Mouse (Mus musculus): ENCODE measurements at regions not wholly inside any gene's neighbourhood (a gene's known extent, or its start where the extent isn't known, plus 50 kb on each side); places are given as distances from the start of the nearest gene placed in this dataset.

- H3K79me2 ChIP-seq (replicated peaks; ENCODE audit: control insufficient read depth, extremely low read depth, insufficient read depth, poor library complexity, severe bottlenecking) = no peaks in the 10 kb centered on the region
- no peaks in the 10 kb centered on the region for H3K4me1 ChIP-seq (ENCODE audit: control insufficient read depth in 1 of 2, insufficient read depth in 2 of 2)
- no peak overlapping the region for H3K9ac ChIP-seq (ENCODE audit: insufficient read depth, low read depth)
- H3K4me3 ChIP-seq (replicated peaks in 1 of 3; ENCODE audit: low read depth in 2 of 3, low read length in 2 of 3, poor library complexity in 1 of 3) = no peak overlapping the region
- TF ChIP-seq MEF2A (IDR thresholded peaks at IDR 0.05; ENCODE audit: borderline replicate concordance, low read depth, low read length) (no peak), ZC3H11A (IDR thresholded peaks at IDR 0.05; ENCODE audit: low read depth, low read length) (no peak), TCF12 (IDR thresholded peaks at IDR 0.05; ENCODE audit: low read depth, low read length) (no peak), EP300 (IDR thresholded peaks at IDR 0.05; ENCODE audit: low read length) (no peak), CHD1 (IDR thresholded peaks at IDR 0.05; ENCODE audit: low read depth, low read length) (no peak), JUN (IDR thresholded peaks at IDR 0.05; ENCODE audit: insufficient read depth, low read depth, low read length) (no peak), MXI1 (IDR thresholded peaks at IDR 0.05; ENCODE audit: low read depth, low read length) (no peak), USF1 (IDR thresholded peaks at IDR 0.05; ENCODE audit: low read depth, low read length) (no peak), MYC (IDR thresholded peaks at IDR 0.05; ENCODE audit: low read depth, low read length) (no peak), GABPA (IDR thresholded peaks at IDR 0.05; ENCODE audit: insufficient replicate concordance, low read depth, low read length) (no peak), NELFE (IDR thresholded peaks at IDR 0.05; ENCODE audit: low read depth, low read length) (no peak), MAFK (IDR thresholded peaks at IDR 0.05; ENCODE audit: insufficient replicate concordance, low read length) (no peak), JUND (conservative IDR thresholded peaks at IDR 0.05; ENCODE audit: low read depth, low read length) (no peak), ZMIZ1 (IDR thresholded peaks at IDR 0.05; ENCODE audit: low read depth, low read length) (no peak), NRF1 (IDR thresholded peaks at IDR 0.05; ENCODE audit: low read depth, low read length) (no peak), E2F4 (IDR thresholded peaks at IDR 0.05; ENCODE audit: insufficient replicate concordance, low read depth, low read length) (no peak), CHD2 (IDR thresholded peaks at IDR 0.05; ENCODE audit: low read length) (no peak), KAT2A (IDR thresholded peaks at IDR 0.05; ENCODE audit: insufficient replicate concordance, low read length) (no peak), RCOR1 (conservative IDR thresholded peaks at IDR 0.05; ENCODE audit: low read depth, low read length) (no peak)
- DNase-seq (ENCODE audit: extremely low read depth) = no peak
- H3K27me3 ChIP-seq (replicated peaks) = no peaks in the 10 kb centered on the region
- no peak overlapping the region for H3K27ac ChIP-seq (ENCODE audit: insufficient read depth, low read depth)
- in situ Hi-C loops (cut with MboI; ENCODE audit: low pct_ligation_motif_present, low pct_unique_long_range_greater_than_20kb, low sequenced_read_pairs) = no loop called here
- H3K36me3 ChIP-seq (replicated peaks in 1 of 2; ENCODE audit: control insufficient read depth in 1 of 2, insufficient read depth in 1 of 2, low read length in 1 of 2) = no peaks in the 10 kb centered on the region
- dilution Hi-C loops (cut with MboI; ENCODE audit: extremely low pct_ligation_motif_present, extremely low pct_unique_long_range_greater_than_20kb, low sequenced_read_pairs) = no loop called here
- H3K9me3 ChIP-seq (replicated peaks; ENCODE audit: low read length) = peaks cover 2% of the 10 kb centered on the region
- no peak overlapping the region for H3K4me2 ChIP-seq (ENCODE audit: insufficient read depth, low read depth, poor library complexity, severe bottlenecking)
These were observed 148.3 kb downstream of the Sox9 start for GRCm38 (mm10) chr11:112930186-112930808.

- Histone ChIP-seq H3K4me2 (ENCODE audit: insufficient read depth, low read depth, poor library complexity, severe bottlenecking) (no peak overlapping the region), H3K4me1 (ENCODE audit: control insufficient read depth in 1 of 2, insufficient read depth in 2 of 2) (no peaks in the 10 kb centered on the region), H3K9ac (ENCODE audit: insufficient read depth, low read depth) (no peak overlapping the region), H3K36me3 (replicated peaks in 1 of 2; ENCODE audit: control insufficient read depth in 1 of 2, insufficient read depth in 1 of 2, low read length in 1 of 2) (no peaks in the 10 kb centered on the region), H3K9me3 (replicated peaks; ENCODE audit: low read length) (no peaks in the 10 kb centered on the region), H3K79me2 (replicated peaks; ENCODE audit: control insufficient read depth, extremely low read depth, insufficient read depth, poor library complexity, severe bottlenecking) (no peaks in the 10 kb centered on the region), H3K27me3 (replicated peaks) (no peaks in the 10 kb centered on the region), H3K27ac (ENCODE audit: insufficient read depth, low read depth) (no peak overlapping the region), H3K4me3 (replicated peaks in 1 of 3; ENCODE audit: low read depth in 2 of 3, low read length in 2 of 3, poor library complexity in 1 of 3) (no peak overlapping the region)
- no peak for DNase-seq (ENCODE audit: extremely low read depth)
- in situ Hi-C loops (cut with MboI; ENCODE audit: low pct_ligation_motif_present, low pct_unique_long_range_greater_than_20kb, low sequenced_read_pairs) = no loop called here
- dilution Hi-C loops (cut with MboI; ENCODE audit: extremely low pct_ligation_motif_present, extremely low pct_unique_long_range_greater_than_20kb, low sequenced_read_pairs) = no loop called here
- no peak for TF ChIP-seq POLR2AphosphoS2 (IDR thresholded peaks at IDR 0.05; ENCODE audit: low read depth, low read length)
- no peak for TF ChIP-seq POLR2A (IDR thresholded peaks at IDR 0.05; ENCODE audit: low read depth, low read length)
- TF ChIP-seq PAX5 (IDR thresholded peaks at IDR 0.05; ENCODE audit: low read length) = no peak
- no peak for TF ChIP-seq JUND (conservative IDR thresholded peaks at IDR 0.05; ENCODE audit: low read depth, low read length)
- TF ChIP-seq MEF2A (IDR thresholded peaks at IDR 0.05; ENCODE audit: borderline replicate concordance, low read depth, low read length) = no peak
- no peak for TF ChIP-seq SIN3A (IDR thresholded peaks at IDR 0.05; ENCODE audit: low read length)
- no peak for TF ChIP-seq ZC3H11A (IDR thresholded peaks at IDR 0.05; ENCODE audit: low read depth, low read length)
- no peak for TF ChIP-seq KAT2A (IDR thresholded peaks at IDR 0.05; ENCODE audit: insufficient replicate concordance, low read length)
- no peak for TF ChIP-seq JUN (IDR thresholded peaks at IDR 0.05; ENCODE audit: insufficient read depth, low read depth, low read length)
- TF ChIP-seq HCFC1 (IDR thresholded peaks at IDR 0.05; ENCODE audit: low read depth, low read length) = no peak
- no peak for TF ChIP-seq MXI1 (IDR thresholded peaks at IDR 0.05; ENCODE audit: low read depth, low read length)
- no peak for TF ChIP-seq CHD1 (IDR thresholded peaks at IDR 0.05; ENCODE audit: low read depth, low read length)
- no peak for TF ChIP-seq CTCF (conservative IDR thresholded peaks at IDR 0.05 in 1 of 2, IDR thresholded peaks at IDR 0.05 in 1 of 2; ENCODE audit: low read depth in 2 of 2, low read length in 2 of 2)
- TF ChIP-seq ZMIZ1 (IDR thresholded peaks at IDR 0.05; ENCODE audit: low read depth, low read length) = no peak
These were observed 156.0 kb downstream of the Sox9 start for GRCm38 (mm10) chr11:112938035-112938434.
